Mouse (Mus musculus): ENCODE results near the gene Fhod1. TPM values are rescaled to one million over a fixed set of nuclear protein-coding genes. Genes with fewer than 3 reads are reported as not detected.

Fhod1 gene
- polyA plus RNA-seq, 1 experiment from 2014 or later, result 2.1 TPM

- WGBS, result 92% methylated on average over 4 of the region's 4 CpGs
- Histone ChIP-seq H3K9me3 (no peaks in the 10 kb centered on the region), H3K27ac (no peak overlapping the region), H3K36me3 (replicated peaks) (peaks cover 40% of the 10 kb centered on the region), H3K4me1 (peaks cover 17% of the 10 kb centered on the region), H3K27me3 (ENCODE audit: poor library complexity, severe bottlenecking) (peaks cover 88% of the 10 kb centered on the region), H3K4me3 (no peak overlapping the region)
- DNase-seq (ENCODE audit: extremely low spot score, low spot score), result no peak
These were observed 65.5 kb downstream of the Fhod1 start for GRCm38 (mm10) chr8:105282239-105282638.

GRCm38 (mm10) chr8:105281821-105282220 lies 65.9 kb downstream of the Fhod1 start:
- no peak for DNase-seq (ENCODE audit: extremely low spot score, low spot score)
- H3K9me3 ChIP-seq, result no peaks in the 10 kb centered on the region
- peaks cover 92% of the 10 kb centered on the region for H3K27me3 ChIP-seq (ENCODE audit: poor library complexity, severe bottlenecking)
- H3K4me1 ChIP-seq, result peaks cover 19% of the 10 kb centered on the region
- 89% methylated on average over 12 of the region's 12 CpGs for WGBS
- H3K36me3 ChIP-seq (replicated peaks), result peaks cover 40% of the 10 kb centered on the region
- H3K4me3 ChIP-seq, result no peak overlapping the region
- no peak overlapping the region for H3K27ac ChIP-seq

GRCm38 (mm10) chr8:105280567-105280966 lies 67.2 kb downstream of the Fhod1 start:
- Histone ChIP-seq H3K36me3 (replicated peaks) (peaks cover 38% of the 10 kb centered on the region), H3K27ac (no peak overlapping the region), H3K9me3 (no peaks in the 10 kb centered on the region), H3K27me3 (ENCODE audit: poor library complexity, severe bottlenecking) (peaks cover 98% of the 10 kb centered on the region), H3K4me3 (no peak overlapping the region), H3K4me1 (peaks cover 32% of the 10 kb centered on the region)
- DNase-seq (ENCODE audit: extremely low spot score, low spot score), result no peak
- WGBS, result 67% methylated on average over 3 of the region's 3 CpGs

MicroRNAs within 50 kb of the gene (microRNA counts, 519-probe panel; counts per million panel counts)
- microRNA mmu-miR-328, result 2,962 counts per million, percentile 71 among the panel's probes with 10 or more counts

Small RNA genes lying within 50 kb of the gene (microRNA-seq; reads per million reads assigned to microRNA genes)
- gene Gm27320 (not detected), gene Mir328 (186 reads per million, percentile 54 among the genes with 10 or more reads in this experiment)

Other genes starting within 250 kb of the Fhod1 start
- not detected in 2 replicates for gene Ces4a, start 216.2 kb downstream of the Fhod1 start, polyA plus RNA-seq (2016; fragmentation: Nextera tagmentation; extraction: Ambion mirVana)
- 51.8 and 52.1 TPM in 2 replicates for gene Cbfb, start 177.3 kb downstream of the Fhod1 start, polyA plus RNA-seq (2016; fragmentation: Nextera tagmentation; extraction: Ambion mirVana)
- 23.0 and 24.4 TPM in 2 replicates for gene D230025D16Rik, start 122.8 kb downstream of the Fhod1 start, polyA plus RNA-seq (2016; fragmentation: Nextera tagmentation; extraction: Ambion mirVana)
- gene B3gnt9, start 92.8 kb downstream of the Fhod1 start, polyA plus RNA-seq (2016; fragmentation: Nextera tagmentation; extraction: Ambion mirVana), result 1.4 and 2.1 TPM in 2 replicates
- 13.4 and 13.9 TPM in 2 replicates for gene Tradd, start 83.3 kb downstream of the Fhod1 start, polyA plus RNA-seq (2016; fragmentation: Nextera tagmentation; extraction: Ambion mirVana)
- 0.55 and 0.91 TPM in 2 replicates for gene Fbxl8, start 83.3 kb downstream of the Fhod1 start, polyA plus RNA-seq (2016; fragmentation: Nextera tagmentation; extraction: Ambion mirVana)
- not detected in 2 replicates for gene Hsf4, start 78.2 kb downstream of the Fhod1 start, polyA plus RNA-seq (2016; fragmentation: Nextera tagmentation; extraction: Ambion mirVana)
- gene Nol3, start 71.8 kb downstream of the Fhod1 start, polyA plus RNA-seq (2016; fragmentation: Nextera tagmentation; extraction: Ambion mirVana), result 0.57 and 0.99 TPM in 2 replicates
- gene 4931428F04Rik, start 58.1 kb downstream of the Fhod1 start, polyA plus RNA-seq (2016; fragmentation: Nextera tagmentation; extraction: Ambion mirVana), result 16.5 and 19.8 TPM in 2 replicates
- gene Exoc3l, start 51.9 kb downstream of the Fhod1 start, polyA plus RNA-seq (2016; fragmentation: Nextera tagmentation; extraction: Ambion mirVana), result 11.5 and 11.6 TPM in 2 replicates
- gene E2f4, start 50.3 kb downstream of the Fhod1 start, polyA plus RNA-seq (2016; fragmentation: Nextera tagmentation; extraction: Ambion mirVana), result 136 and 144 TPM in 2 replicates
- 1.8 and 1.9 TPM in 2 replicates for gene Elmo3, start 42.4 kb downstream of the Fhod1 start, polyA plus RNA-seq (2016; fragmentation: Nextera tagmentation; extraction: Ambion mirVana)
- 1.4 TPM in 2 replicates for gene Lrrc29, start 21.7 kb downstream of the Fhod1 start, polyA plus RNA-seq (2016; fragmentation: Nextera tagmentation; extraction: Ambion mirVana)
- gene Tmem208, start 21.6 kb downstream of the Fhod1 start, polyA plus RNA-seq (2016; fragmentation: Nextera tagmentation; extraction: Ambion mirVana), result 95.3 and 96.6 TPM in 2 replicates
- gene Slc9a5, start 890 bp upstream of the Fhod1 start, polyA plus RNA-seq (2016; fragmentation: Nextera tagmentation; extraction: Ambion mirVana), result 5.2 and 5.5 TPM in 2 replicates
- gene Plekhg4, start 25.3 kb upstream of the Fhod1 start, polyA plus RNA-seq (2016; fragmentation: Nextera tagmentation; extraction: Ambion mirVana), result 0.64 and 1.1 TPM in 2 replicates
- gene Kctd19, start 65.5 kb upstream of the Fhod1 start, polyA plus RNA-seq (2016; fragmentation: Nextera tagmentation; extraction: Ambion mirVana), result not detected in 2 replicates
- gene Lrrc36, start 65.6 kb upstream of the Fhod1 start, polyA plus RNA-seq (2016; fragmentation: Nextera tagmentation; extraction: Ambion mirVana), result 0.36 and 0.93 TPM in 2 replicates
- 23.3 and 23.9 TPM in 2 replicates for gene Tppp3, start 123.6 kb upstream of the Fhod1 start, polyA plus RNA-seq (2016; fragmentation: Nextera tagmentation; extraction: Ambion mirVana)
- gene Zdhhc1, start 148.9 kb upstream of the Fhod1 start, polyA plus RNA-seq (2016; fragmentation: Nextera tagmentation; extraction: Ambion mirVana), result 12.9 and 18.5 TPM in 2 replicates
- 12.3 and 15.6 TPM in 2 replicates for gene Hsd11b2, start 170.8 kb upstream of the Fhod1 start, polyA plus RNA-seq (2016; fragmentation: Nextera tagmentation; extraction: Ambion mirVana)
- 65.3 and 73.4 TPM in 2 replicates for gene Atp6v0d1, start 218.1 kb upstream of the Fhod1 start, polyA plus RNA-seq (2016; fragmentation: Nextera tagmentation; extraction: Ambion mirVana)